Mouse (Mus musculus) lung, postnatal 25 days (tissue): Measurements from ENCODE around the gene Specc1.

ENCODE experiments used
- DNase-seq: peaks from one replicate; pipeline ENCODE4 v3.0.0; 2022; ENCODE audit warnings: low spot score

Gene Specc1

DNA sequence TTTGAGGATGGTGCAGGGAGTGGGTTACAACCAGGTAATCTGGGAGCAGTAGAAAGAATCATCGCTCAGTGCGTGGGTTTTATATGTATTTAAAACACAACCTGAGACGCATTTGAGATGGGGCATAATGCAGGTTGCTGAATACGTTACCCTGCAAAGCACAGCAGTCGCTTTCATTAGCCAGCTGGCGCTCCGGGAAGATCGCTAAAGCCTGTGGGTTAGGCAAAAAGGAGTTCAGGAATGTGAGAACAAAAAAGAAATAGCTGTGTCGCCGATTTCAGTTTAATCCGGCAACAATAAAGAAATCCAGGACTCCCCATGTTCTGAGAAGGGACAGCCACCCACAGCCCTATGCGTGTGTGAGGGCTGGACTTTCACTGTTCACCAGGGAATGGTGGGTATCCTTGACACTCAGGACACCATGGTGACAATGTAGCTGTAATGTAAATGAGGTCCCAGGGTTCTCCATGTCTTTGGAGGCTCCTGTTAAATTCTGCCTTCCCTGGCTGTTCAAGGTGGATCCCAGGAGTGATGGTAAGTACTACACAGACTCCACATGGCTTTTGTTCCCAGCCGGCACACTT lies 58.6 kb downstream of the Specc1 start:
- DNase-seq: no peak

DNA sequence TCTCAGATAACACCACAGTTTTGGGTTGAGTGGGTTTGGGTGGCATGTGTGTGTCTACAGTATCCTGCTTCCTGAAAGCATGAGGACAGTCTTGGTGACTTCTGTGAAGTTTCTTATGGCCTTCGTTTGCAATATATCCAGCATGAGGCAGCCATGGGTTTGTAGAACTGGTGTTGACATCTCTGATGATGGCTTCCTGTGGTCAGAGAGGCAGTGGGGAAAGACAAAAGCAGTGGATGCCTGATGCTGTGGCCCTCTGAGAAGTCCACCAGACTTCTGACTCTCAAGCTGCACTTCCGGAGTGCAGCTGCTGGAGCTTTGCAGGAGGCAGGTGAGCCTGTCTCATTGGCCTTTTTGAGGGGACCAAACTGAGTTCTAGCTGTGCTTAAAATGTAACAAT lies 60.4 kb downstream of the Specc1 start:
- no peak for DNase-seq

DNA sequence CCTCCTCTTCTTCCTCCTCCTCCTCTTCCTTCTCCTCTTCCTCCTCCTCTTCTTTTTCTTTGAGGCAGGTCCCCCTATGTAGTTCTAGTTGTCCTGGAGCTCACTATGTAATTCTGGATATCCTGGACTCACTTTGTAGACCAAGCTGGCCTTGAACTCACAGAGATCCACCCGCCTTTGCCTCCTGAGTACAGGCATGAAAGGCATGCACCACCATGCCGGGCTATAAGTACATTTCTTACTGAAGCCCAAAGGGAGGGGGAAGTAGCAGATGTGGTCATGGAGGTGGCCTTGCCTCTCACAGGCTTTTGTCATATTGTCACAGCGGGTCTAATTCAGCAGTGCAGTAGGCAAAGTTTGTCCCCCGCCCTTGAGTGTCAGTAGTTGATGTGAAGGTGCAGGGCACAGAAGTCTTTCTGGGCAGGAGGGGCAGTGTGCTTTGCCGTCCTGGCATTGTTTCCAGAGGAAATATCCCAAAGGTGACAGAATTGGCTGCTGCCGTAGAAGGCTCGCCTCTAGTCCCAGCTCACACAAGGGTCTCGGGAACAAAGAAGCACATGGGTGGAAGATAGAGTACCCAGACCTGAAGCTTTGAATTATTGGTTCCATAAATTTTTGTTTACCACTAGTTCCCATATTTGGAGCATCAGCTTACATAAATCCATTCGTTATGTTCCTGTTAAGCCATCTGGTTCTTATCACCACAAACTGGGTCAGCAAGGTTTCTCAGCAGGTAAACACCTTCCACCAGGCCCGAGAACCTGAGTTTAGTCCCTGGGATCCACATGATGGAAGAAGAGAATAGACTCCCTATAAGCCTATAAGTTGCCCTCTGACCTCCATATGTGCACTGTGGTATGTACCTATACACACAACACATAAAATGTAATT lies 62.0 kb downstream of the Specc1 start:
- DNase-seq: no peak

DNA sequence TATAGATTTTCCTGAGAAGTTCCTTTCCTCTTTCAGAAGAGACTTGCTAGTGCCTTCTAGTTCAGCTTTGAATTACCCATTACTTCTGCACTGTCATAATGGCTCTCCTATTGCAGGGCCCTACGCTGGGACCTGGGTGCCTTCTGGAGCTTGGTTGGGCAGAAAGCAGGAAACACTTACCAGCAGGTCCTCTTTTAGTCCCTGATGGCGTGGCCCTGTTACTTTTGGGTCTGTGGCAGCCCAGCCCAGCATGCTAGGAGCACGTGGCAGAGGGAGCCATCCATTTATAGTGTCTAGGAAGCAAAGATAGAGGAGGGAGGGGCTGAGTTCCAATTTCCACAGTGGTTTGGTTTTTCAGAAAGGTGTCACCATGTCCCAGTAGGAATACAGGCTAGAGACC lies 63.3 kb downstream of the Specc1 start:
- DNase-seq: no peak

DNA sequence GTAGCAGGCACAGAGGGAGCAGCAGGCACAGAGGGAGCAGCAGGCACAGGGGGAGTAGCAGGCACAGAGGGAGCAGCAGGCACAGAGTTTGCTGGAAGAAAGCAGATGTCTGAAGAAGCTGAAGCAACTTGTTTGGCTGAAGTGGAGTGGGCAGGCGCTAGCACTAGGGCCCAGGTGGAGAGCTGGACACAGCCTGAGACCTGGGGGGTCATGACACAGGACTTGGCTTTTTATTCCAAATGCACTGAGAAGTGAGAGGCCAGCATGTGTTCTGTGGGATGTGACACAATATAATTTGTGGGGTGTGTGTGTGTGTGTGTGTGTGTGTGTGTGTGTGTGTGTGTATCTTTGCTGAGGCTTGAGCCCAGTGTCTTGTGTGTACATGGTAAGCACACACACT lies 64.3 kb downstream of the Specc1 start:
- no peak for DNase-seq

DNA sequence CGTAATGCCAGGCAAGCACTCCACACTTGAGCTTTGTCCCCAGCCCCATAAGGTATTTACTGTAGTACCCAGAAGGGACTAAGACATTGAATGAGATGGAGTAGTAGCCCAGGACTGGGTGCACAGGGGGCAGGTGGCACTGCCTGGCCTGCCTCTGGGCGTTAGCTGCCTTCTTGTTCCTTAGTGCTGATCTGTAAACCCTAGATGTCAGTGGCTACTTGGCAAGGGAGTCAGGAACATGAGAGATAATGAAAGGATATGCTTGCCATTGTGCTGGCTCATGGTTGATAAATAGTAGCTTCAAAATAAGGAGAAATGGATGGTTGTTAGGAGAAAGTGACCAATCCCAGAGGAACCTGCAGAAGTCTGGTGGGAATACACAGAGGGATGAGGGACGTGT lies 65.5 kb downstream of the Specc1 start:
- DNase-seq: peak; percentile 63

DNA sequence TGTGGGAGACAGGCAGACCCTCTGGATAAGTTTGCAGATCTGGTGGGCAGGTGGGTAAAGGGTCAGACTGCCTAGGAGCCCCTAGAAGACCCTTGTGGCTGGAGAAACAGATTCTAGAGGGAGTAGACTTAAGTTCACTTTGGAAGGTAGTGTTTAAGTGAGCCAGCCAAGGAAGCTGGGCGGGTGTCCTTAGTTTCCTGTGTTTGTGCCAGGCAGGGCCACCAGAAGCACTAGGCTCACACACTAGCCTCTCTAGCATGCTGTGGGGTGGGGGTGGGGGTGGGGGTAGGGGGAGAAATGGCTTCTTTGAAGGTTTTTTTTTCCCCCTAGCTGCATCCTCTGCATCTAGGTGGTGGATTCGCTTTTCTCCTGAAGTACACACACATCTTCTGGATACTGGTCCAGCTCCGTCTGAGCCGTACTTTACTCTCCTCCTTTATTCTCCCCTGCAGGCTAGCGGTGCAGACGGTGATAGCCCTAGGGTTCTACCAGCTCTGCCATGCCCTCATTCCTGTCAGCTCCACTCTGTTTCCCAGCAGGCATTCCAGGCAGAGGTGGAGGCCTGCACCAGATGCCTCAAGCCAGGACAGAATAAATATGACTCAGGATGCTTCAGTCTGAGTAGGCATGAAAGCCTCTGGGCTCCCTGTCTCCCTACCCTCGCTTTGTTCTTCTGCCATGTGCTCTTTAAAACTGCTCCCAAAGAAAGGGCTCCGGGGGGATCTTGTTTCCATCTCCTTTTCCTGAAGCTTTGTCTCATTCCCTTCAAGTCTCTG lies 66.3 kb downstream of the Specc1 start:
- DNase-seq: no peak

DNA sequence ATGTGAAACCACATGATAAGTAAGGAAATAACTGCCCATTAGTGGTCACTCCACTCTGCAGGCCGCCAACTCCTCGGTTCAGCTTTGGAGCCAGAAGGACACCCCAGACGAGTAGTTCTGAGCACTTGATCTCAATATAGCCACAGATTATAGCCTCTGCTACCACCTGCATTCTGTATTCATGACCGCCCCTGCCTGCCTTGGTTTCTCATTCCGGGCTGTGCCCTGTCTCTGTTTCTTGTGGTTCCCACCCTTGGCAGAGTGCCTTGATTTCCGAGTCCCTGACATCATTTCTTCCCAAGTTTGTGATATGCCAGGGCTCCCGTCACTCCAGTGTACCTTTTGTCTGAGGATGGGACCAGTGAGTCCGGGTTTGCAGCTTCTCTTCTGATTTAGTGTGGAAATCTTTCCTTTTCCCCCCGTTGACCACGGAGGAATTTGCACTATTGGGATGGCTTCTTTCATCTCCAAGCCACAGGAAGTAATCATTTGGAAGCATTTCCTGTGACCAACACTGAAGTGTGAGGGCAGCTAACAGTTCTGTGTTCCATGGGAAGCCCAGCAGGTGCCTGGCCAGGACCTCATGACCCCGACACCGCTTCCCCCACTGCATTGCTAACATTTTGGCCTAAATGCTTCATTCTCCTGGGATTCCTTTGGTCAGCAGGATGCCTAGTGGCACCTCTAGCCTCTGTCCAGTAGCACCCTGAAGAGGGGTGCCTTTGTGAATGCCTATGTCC lies 67.1 kb downstream of the Specc1 start:
- peak; percentile 62 for DNase-seq

DNA sequence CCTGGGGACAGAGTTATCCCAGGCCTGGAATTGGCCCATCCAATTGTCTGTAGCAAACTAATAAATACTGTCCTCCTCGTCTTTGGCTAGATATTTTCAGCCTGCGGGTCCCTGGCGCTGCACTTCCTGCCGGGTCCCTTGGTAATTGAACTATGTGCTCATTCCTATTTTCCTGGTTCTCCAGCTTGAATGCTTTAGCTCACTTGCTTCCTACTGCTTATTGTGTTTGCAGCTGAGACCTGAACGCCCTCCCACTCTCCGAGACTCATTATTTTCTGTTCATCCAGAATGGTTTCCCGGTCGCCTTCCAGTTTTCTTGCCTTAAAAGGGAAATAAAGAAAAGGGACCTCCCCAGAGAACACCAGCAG lies 67.7 kb downstream of the Specc1 start:
- DNase-seq: no peak

DNA sequence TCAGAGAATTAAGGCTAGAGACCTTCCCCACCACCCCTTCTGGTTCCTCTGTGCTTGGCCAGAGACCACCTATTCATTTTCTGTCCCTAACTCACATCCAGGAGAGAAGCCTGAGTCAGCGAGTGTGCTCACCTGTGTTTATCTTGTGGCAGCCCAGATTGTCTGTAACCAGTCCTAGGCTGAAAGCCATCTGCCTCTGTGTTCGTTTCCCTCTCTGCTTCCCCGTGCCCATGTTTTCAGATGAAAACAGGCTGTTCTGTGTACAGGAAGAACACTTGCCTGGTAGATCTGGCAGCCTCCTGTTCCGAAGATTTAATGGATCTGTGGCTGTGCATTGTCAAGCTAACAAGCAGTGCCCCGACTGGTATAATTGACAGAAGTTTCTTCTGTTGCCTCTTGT lies 68.4 kb downstream of the Specc1 start:
- DNase-seq: no peak

DNA sequence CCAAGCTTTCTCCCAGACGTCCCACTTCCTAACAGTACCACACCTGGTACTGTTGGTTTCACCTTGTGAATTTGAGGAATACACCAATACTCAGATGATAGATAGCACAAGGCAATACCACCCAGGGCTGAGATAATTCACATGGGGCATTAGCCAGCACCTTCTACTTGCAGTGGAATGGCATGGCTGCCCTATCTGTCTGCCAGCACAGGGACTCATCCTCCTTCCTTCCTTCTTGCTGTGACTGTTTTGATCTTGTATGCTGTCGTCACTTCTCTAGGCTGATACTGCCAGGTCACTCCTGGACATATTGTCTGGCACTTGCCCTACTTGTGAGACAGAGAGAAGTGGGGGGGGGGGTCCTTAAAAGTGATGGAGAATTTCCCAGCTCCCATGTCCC lies 69.2 kb downstream of the Specc1 start:
- no peak for DNase-seq

DNA sequence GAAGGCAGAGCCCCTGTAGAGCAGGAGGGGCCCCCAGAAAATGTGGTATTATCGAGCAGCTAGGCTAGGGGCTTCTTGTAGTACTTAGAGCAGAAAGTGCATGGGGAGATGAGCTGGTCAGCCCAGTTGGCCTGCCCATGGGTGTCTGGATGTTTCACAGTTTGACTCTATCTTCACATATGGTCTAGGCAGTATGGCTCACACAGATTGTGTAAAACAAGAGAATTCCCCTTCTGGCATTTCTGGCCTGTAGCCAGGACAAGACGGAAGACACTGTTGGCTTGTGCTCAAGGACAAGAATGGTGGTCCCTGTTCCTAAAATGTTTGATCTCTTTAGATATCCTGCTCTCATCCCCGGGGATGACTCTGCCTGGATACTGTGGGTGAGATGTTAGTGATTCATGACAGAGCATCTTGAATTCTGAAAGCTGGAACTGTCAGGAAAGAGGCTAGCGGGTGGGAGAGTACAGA lies 69.8 kb downstream of the Specc1 start:
- DNase-seq: no peak

DNA sequence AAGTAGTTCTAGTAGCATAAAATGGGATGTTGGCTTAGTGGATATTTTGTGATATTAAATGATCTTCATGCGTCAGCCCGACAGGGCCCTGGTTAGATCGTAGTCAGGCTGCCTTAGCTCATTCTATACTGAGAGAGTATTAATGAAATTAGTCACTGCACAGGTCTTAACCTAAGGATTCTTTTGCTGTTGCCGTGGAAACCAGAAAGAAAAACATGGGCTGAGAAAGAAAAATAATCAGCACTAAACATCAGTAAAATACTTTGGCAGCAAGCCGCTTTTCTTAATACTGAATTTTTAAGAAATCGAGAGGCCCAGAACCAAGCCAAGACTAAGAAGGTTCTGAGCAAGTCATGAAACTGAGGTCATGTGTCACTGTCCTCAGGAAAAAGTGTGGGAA lies 70.7 kb downstream of the Specc1 start:
- no peak for DNase-seq

DNA sequence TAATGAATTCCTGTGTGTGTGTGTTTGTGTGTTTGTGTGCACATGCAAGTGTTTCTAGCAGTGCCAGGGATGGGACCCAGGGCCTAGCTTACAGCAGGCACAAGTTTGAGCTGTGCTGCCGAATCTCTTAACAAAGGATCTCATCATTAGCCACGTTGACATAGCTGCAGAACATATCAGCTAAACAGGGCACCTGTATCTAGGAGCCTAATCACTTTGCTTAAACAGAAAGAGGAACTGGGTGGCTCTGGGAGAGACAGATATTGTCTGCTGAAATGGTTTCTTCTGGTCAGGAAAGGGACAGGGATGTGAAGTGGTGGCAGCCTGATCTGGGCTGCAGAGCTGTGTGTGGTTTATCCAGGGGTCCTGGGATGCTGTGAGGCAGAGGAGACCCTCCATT lies 71.1 kb downstream of the Specc1 start:
- DNase-seq: no peak

DNA sequence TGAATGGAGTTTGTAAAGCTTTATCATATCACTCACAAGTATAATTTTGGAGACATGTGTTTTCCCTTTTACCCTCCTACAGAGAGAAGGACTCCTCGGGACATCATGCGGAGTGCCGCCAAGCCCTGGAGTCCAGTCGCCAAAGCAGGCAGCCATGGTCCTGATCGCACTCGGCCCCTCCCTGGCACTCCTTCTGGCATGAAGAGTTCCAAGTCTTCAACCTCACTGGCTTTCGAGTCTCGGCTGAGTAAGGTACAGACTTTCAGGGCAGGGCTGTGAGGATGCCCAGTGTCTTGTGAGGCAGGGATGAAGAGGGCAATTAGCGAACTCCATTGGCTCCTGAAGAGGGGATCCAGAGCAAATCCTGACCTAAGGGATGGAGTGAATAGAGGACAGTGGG lies 72.6 kb downstream of the Specc1 start:
- DNase-seq: no peak

DNA sequence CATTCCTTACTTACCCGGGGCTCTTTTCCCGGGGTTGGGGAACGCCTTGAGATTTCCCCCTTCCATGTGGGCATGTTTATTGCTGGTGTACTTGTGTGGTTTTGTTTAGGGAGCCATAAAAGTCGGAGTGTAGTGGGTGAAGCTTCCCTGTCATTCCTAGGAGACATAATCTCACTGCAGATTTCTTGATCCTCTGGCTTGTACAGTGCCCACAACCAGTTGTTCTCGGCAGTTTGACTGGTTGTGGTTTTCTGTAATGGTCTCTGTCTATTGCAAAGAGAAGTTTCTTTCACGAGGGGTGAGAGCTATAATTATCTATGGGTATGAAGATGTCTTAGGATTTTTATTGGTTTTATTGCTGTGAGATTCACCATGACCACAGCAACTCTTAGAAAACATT lies 78.0 kb downstream of the Specc1 start:
- no peak for DNase-seq

DNA sequence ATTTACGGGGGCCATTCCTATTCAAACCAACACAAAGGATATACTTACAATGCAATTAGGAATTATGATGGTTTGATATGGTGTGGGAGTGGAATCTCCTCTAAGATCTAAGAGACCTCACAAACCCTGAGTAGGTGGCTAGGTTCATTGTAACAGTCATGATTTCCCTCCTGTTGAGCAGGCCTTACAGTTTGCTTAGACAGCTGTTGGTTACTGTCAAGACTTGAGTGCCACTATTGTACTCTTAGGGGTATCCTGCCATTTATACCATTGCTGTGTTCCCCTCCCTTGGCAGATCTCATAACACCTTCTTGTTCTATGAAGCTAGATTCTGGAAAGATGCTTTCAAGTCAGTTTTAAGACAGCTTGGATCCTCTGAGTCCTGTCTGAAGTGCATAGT lies 78.7 kb downstream of the Specc1 start:
- DNase-seq: no peak

DNA sequence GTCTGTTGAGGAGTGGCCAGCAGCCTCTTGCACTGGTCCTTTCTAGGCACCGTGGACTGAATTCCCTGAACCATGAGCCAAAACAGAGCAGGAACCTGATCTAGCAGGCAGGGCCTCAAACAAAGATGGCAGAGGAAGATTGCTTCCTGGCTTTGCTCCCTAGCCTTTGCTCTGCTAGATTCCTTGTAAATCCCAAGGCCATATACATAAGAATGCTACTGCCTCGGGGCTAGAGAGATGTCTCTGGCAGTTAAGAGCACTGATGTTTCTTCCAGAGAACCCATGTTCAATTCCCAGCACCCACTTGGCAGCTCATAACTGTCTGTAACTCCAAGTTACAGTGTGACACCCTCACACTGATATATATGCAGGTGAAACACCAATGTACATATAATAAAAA lies 83.6 kb downstream of the Specc1 start:
- no peak for DNase-seq

DNA sequence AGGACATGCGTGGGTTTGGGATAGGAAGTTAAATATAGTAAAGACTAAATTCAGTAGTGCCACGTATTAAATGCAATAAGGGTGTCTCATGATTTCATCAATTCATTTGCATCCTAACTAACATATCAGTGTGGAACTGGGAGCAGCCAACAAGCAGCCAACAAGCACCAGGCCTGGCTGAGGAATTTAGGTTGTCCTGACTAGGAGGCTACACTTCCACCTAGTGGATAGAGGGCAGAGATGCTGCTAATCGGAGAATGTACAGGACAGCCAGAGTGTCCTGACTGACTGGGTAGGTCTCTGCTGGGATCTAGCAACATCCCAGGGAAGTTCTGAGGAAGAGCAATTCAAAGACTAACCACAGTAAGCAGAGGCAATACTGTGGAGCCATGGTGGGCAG lies 88.1 kb downstream of the Specc1 start:
- no peak for DNase-seq

DNA sequence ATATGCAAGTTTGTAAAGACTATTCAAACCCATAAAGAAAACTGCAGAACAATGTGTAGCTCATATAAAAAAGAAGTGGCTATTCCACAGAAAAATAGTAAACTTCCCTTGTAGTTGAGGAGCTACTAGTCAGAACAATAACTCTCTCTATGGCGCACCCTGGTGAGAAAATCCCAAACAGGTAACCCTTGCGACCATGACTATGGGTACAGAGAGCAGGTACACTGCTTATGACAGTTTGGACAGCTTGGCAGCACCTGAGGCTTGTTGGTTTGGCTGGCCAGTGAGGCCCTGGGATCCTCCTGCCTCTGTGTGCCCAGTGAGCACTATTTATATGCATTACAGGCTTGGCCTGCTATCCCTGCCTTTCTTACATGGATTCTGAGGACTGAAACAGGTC lies 89.4 kb downstream of the Specc1 start:
- DNase-seq: no peak

DNA sequence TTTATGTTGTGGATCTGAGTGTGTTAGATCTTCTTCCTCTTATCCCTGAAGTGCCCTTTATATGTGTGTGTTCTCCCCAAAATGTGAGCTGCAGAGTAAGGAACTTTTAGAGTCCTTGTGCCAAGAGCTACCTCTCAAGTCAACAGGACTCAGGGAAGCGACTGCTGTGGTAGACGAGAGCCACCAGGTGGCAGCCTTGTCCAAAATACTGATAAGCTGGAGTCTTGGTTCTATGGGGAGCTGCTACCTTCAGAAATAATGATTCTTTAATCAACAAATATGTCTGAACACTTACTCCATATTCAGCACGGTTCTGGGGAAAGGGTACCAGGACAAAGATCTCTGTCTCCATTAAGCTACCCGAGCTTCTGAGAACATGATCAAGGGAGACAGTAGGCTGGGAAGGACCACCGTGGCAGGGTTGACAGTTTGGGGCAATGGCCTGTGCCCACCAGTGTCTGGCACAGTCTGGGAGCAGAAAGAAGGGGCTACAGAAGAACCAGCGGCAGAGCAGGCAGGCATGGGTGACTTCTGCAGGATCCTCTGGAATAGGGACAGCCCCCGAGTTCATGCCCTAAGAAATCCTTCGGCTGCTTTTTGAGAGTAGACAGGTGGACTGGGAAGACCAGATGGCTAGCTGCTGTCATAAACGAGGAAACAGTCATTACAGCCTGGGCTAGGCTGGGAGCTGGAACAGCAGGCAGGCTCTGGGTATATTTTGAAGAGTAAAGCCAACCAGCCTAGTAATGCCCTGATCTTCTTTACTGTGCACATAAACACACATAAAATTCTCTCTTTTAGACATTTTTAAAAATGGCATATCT lies 91.5 kb downstream of the Specc1 start:
- DNase-seq: peak; percentile 73
